Mouse (Mus musculus) gastrocnemius, adult 2 months (tissue): ENCODE measurements at regions not wholly inside any gene's neighbourhood (a gene's known extent, or its start where the extent isn't known, plus 50 kb on each side); places are given as distances from the start of the nearest gene placed in this dataset.
A peak's percentile ranks its signal among the peaks of the same experiment; 100 is the strongest.

Experiments
- DNase-seq: peaks from one replicate; pipeline ENCODE4 v3.0.0; 2022
- H3K27ac ChIP-seq: fragments of 200-600 bp; 2 replicates; pipeline ENCODE4 v1.8.1; 2022; ENCODE audit warnings: mild to moderate bottlenecking
- H3K4me3 ChIP-seq: fragments of 200-600 bp; 2 replicates; pipeline ENCODE4 v1.8.1; 2022; ENCODE audit warnings: mild to moderate bottlenecking, moderate library complexity
- CTCF ChIP-seq: fragments of 200-600 bp; IDR thresholded peaks from 2 replicates; pipeline ENCODE4 v1.8.1; 2022; ENCODE audit warnings: antibody characterized with exemption, mild to moderate bottlenecking, moderate library complexity
- intact Hi-C: fragments of 180-260 bp; cut with DNase I; formaldehyde crosslinking; loops from one replicate; pipeline ENCODE4 v1.15.1; 2025

DNA sequence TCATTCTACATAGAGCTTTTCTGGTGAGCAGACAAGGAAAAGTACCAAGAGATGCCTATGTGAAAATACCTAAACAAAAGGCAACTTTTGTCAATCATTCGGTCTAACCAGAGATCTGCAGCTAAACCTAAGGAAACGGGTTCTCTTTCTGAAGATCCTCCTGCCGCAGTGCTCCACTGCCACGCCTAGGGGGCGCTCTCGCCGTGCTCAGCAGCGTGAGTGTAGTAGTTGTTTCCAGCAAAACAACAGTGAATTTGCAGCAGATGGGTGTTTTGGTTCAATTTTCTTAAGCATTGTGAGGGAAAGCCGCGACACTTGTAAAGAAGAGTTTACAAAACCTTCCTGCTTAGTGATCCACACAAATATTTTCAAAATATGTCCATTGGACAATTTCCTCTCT lies 331.4 kb upstream of the Onecut1 start:
- intact Hi-C loops, result no loop called here
- peak; percentile 64 for TF ChIP-seq CTCF
- no peak overlapping the region for H3K4me3 ChIP-seq
- H3K27ac ChIP-seq, result no peak overlapping the region
- DNase-seq, result no peak

DNA sequence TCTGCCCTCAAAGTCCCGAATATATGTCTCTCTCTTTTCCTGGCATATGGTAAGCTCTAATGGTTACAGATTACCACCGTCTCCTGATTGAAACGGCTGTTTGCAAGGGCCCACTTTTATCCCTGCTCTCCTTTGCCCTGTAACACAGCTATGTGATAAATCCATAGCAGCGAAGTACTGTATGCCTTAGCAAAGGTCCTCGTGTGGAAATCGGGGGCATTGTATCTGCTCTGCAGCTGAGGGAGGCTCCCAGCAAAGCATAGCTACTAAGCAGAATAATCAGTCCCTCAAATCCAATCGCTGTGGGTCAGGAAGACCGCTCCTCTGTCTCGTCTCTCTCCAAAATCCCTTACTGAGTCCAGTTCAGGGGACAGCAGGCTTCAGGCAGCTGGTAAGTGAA lies 331.0 kb upstream of the Onecut1 start:
- DNase-seq, result no peak
- no peak overlapping the region for H3K4me3 ChIP-seq
- H3K27ac ChIP-seq, result no peak overlapping the region
- intact Hi-C loops, result no loop called here
- TF ChIP-seq CTCF, result no peak

DNA sequence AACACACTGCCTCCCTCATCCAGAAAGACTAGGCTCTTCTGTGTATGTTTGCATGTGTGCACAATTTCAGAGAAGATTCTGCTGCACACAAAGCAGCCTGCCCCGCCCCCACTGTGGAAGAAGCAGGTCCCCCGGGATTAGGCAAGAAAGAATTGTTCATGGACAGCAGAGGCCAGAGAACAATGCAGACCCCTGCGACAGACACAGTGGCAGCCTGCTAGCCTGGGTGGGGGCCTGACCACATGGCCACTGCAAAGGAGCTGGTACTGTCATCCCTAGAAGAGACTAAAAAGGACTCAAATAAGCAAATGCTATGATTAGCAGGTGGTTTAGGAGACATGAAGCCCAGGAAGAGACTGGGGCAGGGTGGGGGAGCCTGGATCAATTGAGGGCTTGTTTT lies 329.7 kb upstream of the Onecut1 start:
- no peak for TF ChIP-seq CTCF
- intact Hi-C loops, result no loop called here
- DNase-seq, result no peak
- H3K27ac ChIP-seq, result no peak overlapping the region
- H3K4me3 ChIP-seq, result no peak overlapping the region

DNA sequence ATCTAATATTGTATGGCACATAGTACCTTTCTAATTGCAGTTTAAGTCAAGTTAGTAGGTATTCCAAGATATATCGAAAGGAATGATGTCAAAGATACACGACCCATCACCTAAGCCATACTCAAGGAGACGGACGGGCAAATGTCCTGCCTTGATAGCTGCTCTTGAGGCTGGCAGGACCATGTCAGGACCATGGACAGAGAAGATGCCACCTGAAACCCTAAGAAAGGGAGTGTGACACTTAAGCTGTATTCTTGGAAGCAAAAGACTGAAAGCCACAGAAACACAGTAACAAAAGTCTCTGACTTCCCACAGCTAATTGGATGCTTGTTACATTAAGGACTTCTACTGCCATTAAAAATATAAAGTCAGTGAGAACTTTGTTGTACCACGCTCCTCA lies 326.7 kb upstream of the Onecut1 start:
- no peak for TF ChIP-seq CTCF

DNA sequence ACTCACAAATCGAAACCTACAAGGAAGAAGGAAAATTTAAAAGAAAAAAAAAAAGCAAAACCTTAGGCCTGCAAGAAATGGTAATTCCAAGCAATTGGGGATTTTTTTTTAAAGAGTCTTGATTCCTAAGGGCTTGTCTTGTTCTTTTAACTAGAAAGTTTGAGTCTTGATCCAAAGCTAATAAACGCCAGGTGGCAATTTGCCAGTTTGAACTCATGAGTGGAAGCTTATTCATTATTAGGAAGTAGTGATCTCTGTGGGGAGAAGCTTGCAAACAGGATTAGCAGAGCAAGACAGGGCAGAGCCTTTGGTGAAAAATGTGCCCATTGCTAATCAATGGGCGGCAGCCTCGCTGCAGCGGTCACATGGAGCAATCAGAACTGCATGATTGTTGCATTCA lies 305.6 kb upstream of the Onecut1 start:
- no peak for DNase-seq
- intact Hi-C loops, result no loop called here
- Histone ChIP-seq H3K27ac (no peak overlapping the region), H3K4me3 (no peak overlapping the region)
- no peak for TF ChIP-seq CTCF

More for the DNA sequence above, 326.7 kb upstream of the Onecut1 start:
- intact Hi-C loops, result no loop called here
- no peak for DNase-seq
- H3K4me3 ChIP-seq, result no peak overlapping the region
- no peak overlapping the region for H3K27ac ChIP-seq

DNA sequence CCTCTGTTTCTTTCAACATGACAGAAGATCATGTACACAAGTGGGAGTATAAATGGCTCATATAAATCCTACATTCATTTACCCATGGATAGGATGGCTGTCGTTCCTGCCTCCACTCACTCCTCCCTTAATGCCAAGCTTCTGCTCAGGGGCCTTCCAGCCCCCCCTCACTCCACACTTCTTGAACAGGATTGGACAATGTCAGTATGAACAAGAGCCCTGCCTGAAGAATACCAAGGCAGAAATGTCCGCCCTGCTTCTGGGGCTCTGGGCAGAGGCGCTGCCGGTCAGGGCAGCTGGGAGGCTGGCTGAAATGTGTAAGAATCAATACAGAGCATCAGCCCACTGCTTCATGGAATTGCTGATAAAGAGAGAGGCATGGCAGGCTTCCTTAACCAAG lies 269.0 kb upstream of the Onecut1 start:
- no peak for TF ChIP-seq CTCF
- no peak for DNase-seq
- Histone ChIP-seq H3K4me3 (no peak overlapping the region), H3K27ac (no peak overlapping the region)
- intact Hi-C loops, result no loop called here

DNA sequence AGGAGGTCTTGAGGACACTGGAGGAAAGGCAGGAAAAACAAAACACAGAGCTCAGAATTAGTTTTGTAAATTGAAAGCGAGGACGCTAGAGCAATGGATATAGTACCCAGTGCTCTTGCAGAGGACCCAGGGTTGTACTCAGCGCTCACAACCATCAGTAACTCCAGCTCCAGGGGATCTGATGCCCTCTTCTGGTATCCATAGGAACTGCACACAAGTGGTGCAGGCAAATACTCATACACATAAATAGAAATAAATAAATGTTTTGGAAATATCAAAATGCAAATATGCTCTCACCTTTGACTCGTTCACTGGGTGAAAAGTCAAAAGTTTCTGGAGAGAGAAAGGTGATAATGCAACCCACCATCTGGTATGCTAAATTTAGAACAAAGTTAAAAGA lies 267.8 kb upstream of the Onecut1 start:
- no peak for TF ChIP-seq CTCF
- H3K4me3 ChIP-seq, result no peak overlapping the region
- no peak for DNase-seq
- intact Hi-C loops, result no loop called here
- no peak overlapping the region for H3K27ac ChIP-seq

DNA sequence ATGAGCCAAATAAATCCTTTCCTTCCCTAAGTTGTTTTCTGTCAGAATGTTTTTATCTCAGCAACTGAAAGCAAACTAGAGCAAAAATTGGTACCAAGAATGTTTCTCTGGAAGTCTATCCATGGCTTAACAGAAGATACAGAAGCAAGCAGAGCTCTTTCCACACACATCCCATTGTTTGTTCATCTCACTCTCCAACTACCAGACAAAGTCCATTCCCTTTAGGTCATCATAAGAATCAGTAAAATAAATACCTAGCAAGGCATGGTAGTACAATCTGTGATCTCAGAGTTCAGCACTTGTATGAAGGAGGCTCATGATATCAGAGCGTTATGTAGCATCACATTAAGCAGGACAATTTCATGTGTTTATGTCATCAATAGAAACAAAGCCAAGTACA lies 257.3 kb upstream of the Onecut1 start:
- intact Hi-C loops, result no loop called here
- H3K27ac ChIP-seq, result no peak overlapping the region
- TF ChIP-seq CTCF, result no peak
- no peak for DNase-seq
- no peak overlapping the region for H3K4me3 ChIP-seq

DNA sequence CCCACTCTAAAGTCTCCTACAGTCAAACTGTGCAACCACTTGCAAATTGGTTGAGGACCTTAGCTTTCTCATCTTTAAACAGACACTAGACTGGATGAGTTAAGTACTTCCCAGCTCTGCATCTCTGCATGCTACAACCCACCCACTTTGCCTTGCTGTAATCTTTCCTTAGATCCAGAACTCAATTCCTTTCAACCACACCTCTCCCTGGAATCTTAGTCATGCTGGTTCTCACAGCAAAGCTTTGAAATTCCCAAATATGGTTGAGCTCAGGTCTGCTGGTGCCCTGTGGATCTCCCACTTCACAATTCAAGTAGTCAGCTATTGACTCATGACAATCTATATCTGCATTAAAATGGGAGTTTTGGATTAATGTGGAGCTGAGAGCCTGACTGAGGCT lies 239.8 kb upstream of the Onecut1 start:
- no peak overlapping the region for H3K27ac ChIP-seq
- DNase-seq, result no peak
- intact Hi-C loops, result no loop called here
- TF ChIP-seq CTCF, result no peak
- H3K4me3 ChIP-seq, result no peak overlapping the region

DNA sequence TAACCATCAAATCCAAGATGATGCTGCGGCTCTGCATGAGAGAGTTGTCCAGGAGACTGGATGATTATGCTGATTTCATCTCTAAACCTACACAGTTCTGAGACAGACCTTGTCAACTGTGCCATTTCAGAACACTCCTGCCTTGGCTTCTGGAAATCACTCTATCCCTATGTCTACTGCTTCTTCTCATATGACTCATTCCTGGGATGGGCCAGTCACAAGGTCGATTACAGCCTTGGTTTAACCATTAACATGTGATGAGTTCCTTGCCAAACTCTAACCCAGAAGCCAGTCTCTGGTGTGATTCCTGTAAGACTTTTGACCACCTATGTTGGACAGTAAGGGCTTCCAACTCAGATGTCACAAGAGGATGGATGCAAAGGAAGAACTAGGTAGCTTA lies 216.3 kb upstream of the Onecut1 start:
- no peak for TF ChIP-seq CTCF
- no peak for DNase-seq
- intact Hi-C loops, result no loop called here
- no peak overlapping the region for H3K27ac ChIP-seq
- no peak overlapping the region for H3K4me3 ChIP-seq

DNA sequence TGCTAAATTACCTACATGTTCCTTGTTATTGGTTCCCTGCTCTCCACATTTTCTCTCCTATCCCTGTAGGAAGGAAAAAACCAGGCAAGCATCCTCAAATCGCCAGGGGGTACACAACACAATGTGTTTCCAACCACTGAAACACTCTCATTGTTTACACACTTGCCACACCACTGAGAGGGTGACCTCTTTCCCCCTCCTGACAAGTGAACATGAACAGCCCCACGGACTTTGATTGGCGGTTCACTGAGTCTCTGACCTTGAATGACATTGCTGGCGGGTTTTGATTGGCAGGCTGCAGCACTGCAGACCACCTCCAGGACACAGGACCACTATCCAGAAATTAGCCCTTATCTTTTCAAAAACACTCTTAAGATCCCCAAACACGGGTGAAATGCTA lies 211.7 kb upstream of the Onecut1 start:
- no peak overlapping the region for H3K4me3 ChIP-seq
- intact Hi-C loops, result no loop called here
- no peak for DNase-seq
- no peak overlapping the region for H3K27ac ChIP-seq
- no peak for TF ChIP-seq CTCF

DNA sequence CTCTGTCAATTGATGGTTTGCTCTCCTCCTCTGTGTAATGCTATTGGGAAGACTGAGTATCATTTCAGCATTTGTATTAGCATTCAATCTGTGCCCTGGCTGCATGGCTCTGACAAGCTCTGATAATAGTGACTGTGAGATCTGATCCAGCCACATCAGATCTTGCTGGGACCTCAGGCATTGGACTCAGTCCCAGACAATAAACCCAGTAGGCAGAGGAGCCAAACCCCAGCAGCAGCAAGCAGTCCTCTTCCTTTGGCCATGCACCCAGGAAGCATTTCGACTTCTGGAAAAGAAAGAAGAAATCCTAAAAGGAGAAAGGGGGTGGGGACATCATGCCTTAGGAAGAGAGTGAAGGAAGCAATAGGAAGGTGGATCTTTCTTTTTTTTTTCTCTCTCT lies 205.8 kb upstream of the Onecut1 start:
- H3K4me3 ChIP-seq, result no peak overlapping the region
- no peak for TF ChIP-seq CTCF
- no peak overlapping the region for H3K27ac ChIP-seq
- intact Hi-C loops, result no loop called here
- DNase-seq, result no peak

DNA sequence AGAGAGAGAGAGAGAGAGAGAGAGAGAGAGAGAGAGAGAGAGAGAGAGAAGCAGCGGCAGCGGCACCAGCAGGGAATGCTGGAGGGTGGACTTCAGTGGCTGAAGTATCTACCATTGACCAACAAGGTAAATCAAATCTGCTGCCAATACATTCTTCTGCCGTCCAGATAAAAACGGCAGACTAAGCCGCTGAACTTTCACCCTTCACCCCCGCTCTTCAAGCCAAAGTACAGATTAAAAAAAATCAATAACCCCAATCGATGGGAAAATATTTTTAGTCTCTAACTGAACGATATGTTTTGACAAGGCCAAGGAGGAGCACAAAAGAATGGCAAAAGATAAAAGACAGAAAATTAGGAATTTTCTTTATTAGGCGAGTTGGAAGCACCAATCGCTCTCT lies 205.3 kb upstream of the Onecut1 start:
- no peak for TF ChIP-seq CTCF
- no peak for DNase-seq
- no peak overlapping the region for H3K4me3 ChIP-seq
- intact Hi-C loops, result no loop called here
- H3K27ac ChIP-seq, result no peak overlapping the region

DNA sequence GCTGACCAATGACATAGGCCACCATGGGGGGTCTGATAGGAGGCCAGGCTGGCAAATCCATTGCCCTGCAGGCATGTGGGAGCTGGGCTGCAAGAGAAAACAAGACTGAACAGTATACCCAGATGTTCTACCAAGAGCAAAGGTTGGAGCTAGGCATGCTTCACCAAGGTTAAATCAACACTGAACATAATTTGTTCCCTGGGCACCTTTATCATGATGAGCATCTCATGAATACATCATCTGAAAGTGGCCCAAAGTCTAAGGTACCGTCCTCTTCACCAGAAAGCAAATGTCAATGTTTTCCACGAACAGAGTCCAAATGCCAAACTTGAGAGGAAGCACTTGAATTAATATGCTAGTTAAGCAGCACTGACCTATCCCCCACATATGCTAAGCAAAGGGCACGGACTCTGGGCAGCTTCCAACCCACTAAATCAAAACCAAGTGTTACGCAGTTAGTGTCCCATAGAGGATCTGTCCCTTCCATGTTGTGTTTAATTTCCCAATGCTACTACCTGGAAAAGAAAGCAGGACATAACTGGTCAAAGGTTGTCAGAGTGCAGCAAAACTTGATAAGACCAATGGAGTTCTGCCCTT lies 190.3 kb upstream of the Onecut1 start:
- DNase-seq, result no peak
- Histone ChIP-seq H3K4me3 (no peak overlapping the region), H3K27ac (no peak overlapping the region)
- TF ChIP-seq CTCF, result no peak
- intact Hi-C loops, result no loop called here

DNA sequence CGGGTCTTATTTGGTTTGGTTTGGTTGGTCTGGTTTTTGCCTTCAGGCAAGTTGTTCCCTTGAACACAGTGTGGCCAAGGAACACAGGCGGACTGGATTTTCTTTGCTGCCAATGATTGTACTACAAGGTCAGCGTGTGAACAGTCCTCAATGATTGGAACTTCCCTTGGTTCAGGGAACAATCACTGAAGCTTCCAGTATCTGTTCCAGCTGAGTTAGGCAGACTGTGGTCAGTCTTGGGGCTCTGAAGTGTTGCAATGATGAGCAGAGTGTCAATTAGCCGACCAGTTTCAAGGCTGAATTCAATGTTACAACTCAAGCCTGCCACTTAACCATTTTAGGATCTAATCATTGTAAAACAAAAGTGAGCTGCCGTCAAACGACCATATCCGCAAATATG lies 189.5 kb upstream of the Onecut1 start:
- no peak for TF ChIP-seq CTCF
- Histone ChIP-seq H3K27ac (no peak overlapping the region), H3K4me3 (no peak overlapping the region)
- intact Hi-C loops, result no loop called here
- no peak for DNase-seq
